Mouse (Mus musculus): ENCODE measurements around the gene Tpt1.
"Not testable (repeated sequence)": the region's sequence is repeated elsewhere in the genome, so short reads cannot be mapped to it uniquely, and the experiment has no call there.

Gene Tpt1

GRCm38 (mm10) chr14:75844867-75845697 is at the start of gene Tpt1:
Gene Tpt1 (plus strand): TSS chr14:75845093.
- ATAC-seq (ENCODE audit: insufficient number of reproducible peaks, low FRiP score, low TSS enrichment): peak; percentile 93

- no peak for ATAC-seq (ENCODE audit: insufficient number of reproducible peaks, low FRiP score, low TSS enrichment)
These were observed 49.0 kb upstream of the Tpt1 start for GRCm38 (mm10) chr14:75795918-75796317.

- ATAC-seq (ENCODE audit: insufficient number of reproducible peaks, low FRiP score, low TSS enrichment): no peak
These were observed 47.0 kb upstream of the Tpt1 start for GRCm38 (mm10) chr14:75797769-75798386.

- no peak for ATAC-seq (ENCODE audit: insufficient number of reproducible peaks, low FRiP score, low TSS enrichment)
These were observed 37.1 kb upstream of the Tpt1 start for GRCm38 (mm10) chr14:75807800-75808199.

- no peak for ATAC-seq (ENCODE audit: insufficient number of reproducible peaks, low FRiP score, low TSS enrichment)
These were observed 35.0 kb upstream of the Tpt1 start for GRCm38 (mm10) chr14:75809931-75810330.

GRCm38 (mm10) chr14:75818528-75818927 is 26.4 kb upstream of the Tpt1 start:
- ATAC-seq (ENCODE audit: insufficient number of reproducible peaks, low FRiP score, low TSS enrichment): no peak

- ATAC-seq (ENCODE audit: insufficient number of reproducible peaks, low FRiP score, low TSS enrichment): no peak
These were observed 25.6 kb upstream of the Tpt1 start for GRCm38 (mm10) chr14:75819341-75819740.

- no peak for ATAC-seq (ENCODE audit: insufficient number of reproducible peaks, low FRiP score, low TSS enrichment)
These were observed 24.9 kb upstream of the Tpt1 start for GRCm38 (mm10) chr14:75820007-75820406.

- no peak for ATAC-seq (ENCODE audit: insufficient number of reproducible peaks, low FRiP score, low TSS enrichment)
These were observed 18.0 kb upstream of the Tpt1 start for GRCm38 (mm10) chr14:75826851-75827410.

- ATAC-seq (ENCODE audit: insufficient number of reproducible peaks, low FRiP score, low TSS enrichment): peak; percentile 6; the same call in 1 of the 2 replicates
These were observed 16.7 kb upstream of the Tpt1 start for GRCm38 (mm10) chr14:75828221-75828620.

- ATAC-seq (ENCODE audit: insufficient number of reproducible peaks, low FRiP score, low TSS enrichment): peak; percentile 86
These were observed 15.8 kb upstream of the Tpt1 start for GRCm38 (mm10) chr14:75828866-75829806.

GRCm38 (mm10) chr14:75829817-75830216 is 15.1 kb upstream of the Tpt1 start:
- ATAC-seq (ENCODE audit: insufficient number of reproducible peaks, low FRiP score, low TSS enrichment): not testable (repeated sequence)

GRCm38 (mm10) chr14:75832031-75832430 is 12.9 kb upstream of the Tpt1 start:
- ATAC-seq (ENCODE audit: insufficient number of reproducible peaks, low FRiP score, low TSS enrichment): no peak

GRCm38 (mm10) chr14:75832982-75833381 is 11.9 kb upstream of the Tpt1 start:
- no peak for ATAC-seq (ENCODE audit: insufficient number of reproducible peaks, low FRiP score, low TSS enrichment)

GRCm38 (mm10) chr14:75833546-75834250 is 11.2 kb upstream of the Tpt1 start:
- ATAC-seq (ENCODE audit: insufficient number of reproducible peaks, low FRiP score, low TSS enrichment): no peak

GRCm38 (mm10) chr14:75834251-75834738 is 10.6 kb upstream of the Tpt1 start:
- ATAC-seq (ENCODE audit: insufficient number of reproducible peaks, low FRiP score, low TSS enrichment): no peak

- peak; percentile 66; the same call in 1 of the 2 replicates for ATAC-seq (ENCODE audit: insufficient number of reproducible peaks, low FRiP score, low TSS enrichment)
These were observed 10.0 kb upstream of the Tpt1 start for GRCm38 (mm10) chr14:75834739-75835381.

GRCm38 (mm10) chr14:75836579-75836978 is 8.3 kb upstream of the Tpt1 start:
- no peak for ATAC-seq (ENCODE audit: insufficient number of reproducible peaks, low FRiP score, low TSS enrichment)
